Mouse (Mus musculus) cerebellum, adult 2 months (tissue): ENCODE data around the gene Gnai3.

Experiments
- CTCF ChIP-seq: fragments of 200-500 bp; IDR thresholded peaks from 2 replicates; pipeline ENCODE4 v1.5.1; 2011; ENCODE audit warnings: low read depth, mild to moderate bottlenecking, control low read depth, low read length, moderate library complexity, borderline replicate concordance; ENCODE audit not compliant: insufficient read depth
- POLR2A ChIP-seq: fragments of 200-500 bp; IDR thresholded peaks from 2 replicates; pipeline ENCODE4 v1.6.1; 2011; ENCODE audit warnings: low read length, control low read depth, borderline replicate concordance; ENCODE audit not compliant: insufficient read depth

- TF ChIP-seq CTCF, result no peak
- no peak for TF ChIP-seq POLR2A
Measured at GRCm38 (mm10) chr3:108139113-108139512, 6.8 kb downstream of the Gnai3 start.
